Mouse (Mus musculus) neural tube, embryonic 14.5 days (tissue): ENCODE measurements around the gene Laptm5. TPM values are rescaled to one million over a fixed set of nuclear protein-coding genes. Genes with fewer than 3 reads are reported as not detected.

Experiments used
- ATAC-seq: fragments of 200-750 bp; cut with Nextera tagmentation; 2 replicates; pipeline ENCODE4 v1.8.0; 2017; ENCODE audit warnings: low read depth, mild to moderate bottlenecking, moderate TSS enrichment, moderate library complexity
- H3K27ac ChIP-seq: fragments of 300-500 bp; sonication (generic); 2 replicates; pipeline ENCODE4 v1.5.1; 2014; ENCODE audit warnings: low read depth, mild to moderate bottlenecking, control low read depth, low read length, moderate library complexity, mixed read lengths
- H3K27me3 ChIP-seq: fragments of 300-500 bp; sonication (generic); 2 replicates; pipeline ENCODE4 v1.6.1; 2014; ENCODE audit warnings: low read length; ENCODE audit not compliant: control insufficient read depth, insufficient read depth
- H3K36me3 ChIP-seq: fragments of 300-500 bp; sonication (generic); 2 replicates; pipeline ENCODE4 v1.6.1; 2014; ENCODE audit warnings: low read length, mixed read lengths; ENCODE audit not compliant: control insufficient read depth, insufficient read depth
- H3K4me1 ChIP-seq: fragments of 300-500 bp; sonication (generic); 2 replicates; pipeline ENCODE4 v1.6.1; 2014; ENCODE audit warnings: low read length; ENCODE audit not compliant: control insufficient read depth, insufficient read depth
- H3K4me2 ChIP-seq: fragments of 300-500 bp; sonication (generic); 2 replicates; pipeline ENCODE4 v1.6.1; 2014; ENCODE audit warnings: mild to moderate bottlenecking, low read depth, low read length, control low read depth
- H3K4me3 ChIP-seq: fragments of 300-500 bp; sonication (generic); 2 replicates; pipeline ENCODE4 v1.5.1; 2014; ENCODE audit warnings: low read depth, low read length, control low read depth, mixed read lengths
- H3K9ac ChIP-seq: fragments of 300-500 bp; sonication (generic); replicated peaks from 2 replicates; pipeline ENCODE4 v1.6.1; 2014; ENCODE audit warnings: low read depth, mild to moderate bottlenecking, control low read depth, low read length, mixed read lengths
- H3K9me3 ChIP-seq: fragments of 300-500 bp; sonication (generic); 2 replicates; pipeline ENCODE4 v1.6.1; 2016; ENCODE audit warnings: low read length; ENCODE audit not compliant: control insufficient read depth
- WGBS: fragments of 180-500 bp; shearing (Covaris S2); extraction: QIAGEN DNeasy Blood & Tissue Kit; methylation state at CpG from one replicate; pipeline ENCODE4 v1.1.7; 2014; 5-methylcytosine and 5-hydroxymethylcytosine counted together
- polyA plus RNA-seq: library from polyadenylated mRNA; unstranded; fragments of >200 nt; fragmentation: Nextera tagmentation; extraction: Ambion mirVana; gene quantifications from 2 replicates; pipeline ENCODE4 v1.2.1, GENCODE M21; 2014

Laptm5 gene
- polyA plus RNA-seq, 1 experiment from 2014 or later = 21.2 TPM

DNA sequence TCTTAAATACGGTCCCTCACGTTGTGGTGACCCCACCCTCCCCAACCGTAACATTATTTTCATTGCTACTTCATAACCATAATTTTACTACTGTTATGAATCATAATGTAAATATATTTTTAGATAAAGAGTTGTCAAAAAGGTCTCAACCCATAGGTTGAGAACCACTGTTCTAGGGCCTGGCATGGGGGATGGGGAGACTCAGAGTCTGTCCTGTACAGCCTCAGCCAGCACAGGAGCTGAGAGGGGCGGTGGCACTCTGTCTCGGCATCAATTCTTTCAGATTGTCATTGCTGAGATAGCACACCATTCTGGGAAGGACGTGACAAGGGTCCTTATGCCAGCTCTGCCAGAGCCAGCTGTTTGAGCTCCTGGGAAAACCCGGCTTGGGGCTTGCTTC is 1.6 kb downstream of the Laptm5 start:
- H3K4me3 ChIP-seq = no peak overlapping the region
- no peak overlapping the region for H3K9ac ChIP-seq
- no peak overlapping the region for H3K27ac ChIP-seq
- H3K36me3 ChIP-seq = no peaks in the 10 kb centered on the region
- no peak overlapping the region for H3K4me2 ChIP-seq
- H3K4me1 ChIP-seq = no peaks in the 10 kb centered on the region
- 78% methylated on average over 7 of the region's 7 CpGs for WGBS
- no peaks in the 10 kb centered on the region for H3K27me3 ChIP-seq
- ATAC-seq = no peak
- H3K9me3 ChIP-seq = no peaks in the 10 kb centered on the region

GRCm38 (mm10) chr4:130915006-130915667 is 2.2 kb downstream of the Laptm5 start:
- ATAC-seq = no peak
- Histone ChIP-seq H3K27me3 (no peaks in the 10 kb centered on the region), H3K27ac (no peak overlapping the region), H3K9ac (no peak overlapping the region), H3K4me2 (no peak overlapping the region), H3K36me3 (no peaks in the 10 kb centered on the region), H3K4me3 (no peak overlapping the region), H3K4me1 (0 out of 2 replicates have a peak, but pooled peaks cover 3% of the 10 kb centered on the region), H3K9me3 (no peaks in the 10 kb centered on the region)
- WGBS = 80% methylated on average over 12 of the region's 12 CpGs

- 47% methylated on average over 7 of the region's 7 CpGs for WGBS
- no peaks in the 10 kb centered on the region for H3K36me3 ChIP-seq
- H3K9ac ChIP-seq = no peak overlapping the region
- H3K27ac ChIP-seq = no peak overlapping the region
- no peaks in the 10 kb centered on the region for H3K9me3 ChIP-seq
- no peak overlapping the region for H3K4me3 ChIP-seq
- ATAC-seq = no peak
- H3K4me2 ChIP-seq = no peak overlapping the region
- 0 out of 2 replicates have a peak, but pooled peaks cover 4% of the 10 kb centered on the region for H3K4me1 ChIP-seq
- H3K27me3 ChIP-seq = no peaks in the 10 kb centered on the region
Measured at GRCm38 (mm10) chr4:130915668-130916035, 2.7 kb downstream of the Laptm5 start.

GRCm38 (mm10) chr4:130916639-130917038 is 3.7 kb downstream of the Laptm5 start:
- 79% methylated on average over 7 of the region's 7 CpGs for WGBS
- Histone ChIP-seq H3K27ac (no peak overlapping the region), H3K4me3 (no peak overlapping the region), H3K36me3 (no peaks in the 10 kb centered on the region), H3K9ac (no peak overlapping the region), H3K27me3 (no peaks in the 10 kb centered on the region), H3K4me2 (no peak overlapping the region), H3K4me1 (0 out of 2 replicates have a peak, but pooled peaks cover 4% of the 10 kb centered on the region), H3K9me3 (no peaks in the 10 kb centered on the region)
- ATAC-seq = no peak

DNA sequence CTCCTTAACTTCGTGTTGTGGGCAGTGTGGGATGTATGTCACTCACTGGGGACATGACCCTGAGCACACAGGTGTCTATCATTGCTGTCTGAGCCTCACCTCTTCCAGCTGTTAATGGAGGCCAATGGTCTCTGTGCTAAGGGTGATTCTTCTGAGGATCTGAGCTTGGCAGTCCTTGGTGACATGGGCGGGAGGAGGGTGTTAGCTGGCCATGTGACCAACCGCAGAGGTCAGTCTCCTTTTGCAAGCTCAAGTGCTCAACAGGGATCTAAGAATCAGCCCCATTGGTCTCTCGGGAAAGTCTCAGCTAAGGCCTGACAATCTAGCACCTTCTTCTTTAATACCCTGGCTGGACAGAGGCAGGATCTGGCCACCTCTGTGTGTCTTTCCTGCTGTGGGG is 4.6 kb downstream of the Laptm5 start:
- H3K36me3 ChIP-seq = no peaks in the 10 kb centered on the region
- H3K9ac ChIP-seq = no peak overlapping the region
- no peak overlapping the region for H3K27ac ChIP-seq
- no peak overlapping the region for H3K4me3 ChIP-seq
- no peak overlapping the region for H3K4me2 ChIP-seq
- H3K9me3 ChIP-seq = no peaks in the 10 kb centered on the region
- WGBS = 75% methylated on average over 4 of the region's 4 CpGs
- H3K4me1 ChIP-seq = 0 out of 2 replicates have a peak, but pooled peaks cover 4% of the 10 kb centered on the region
- no peak for ATAC-seq
- no peaks in the 10 kb centered on the region for H3K27me3 ChIP-seq

DNA sequence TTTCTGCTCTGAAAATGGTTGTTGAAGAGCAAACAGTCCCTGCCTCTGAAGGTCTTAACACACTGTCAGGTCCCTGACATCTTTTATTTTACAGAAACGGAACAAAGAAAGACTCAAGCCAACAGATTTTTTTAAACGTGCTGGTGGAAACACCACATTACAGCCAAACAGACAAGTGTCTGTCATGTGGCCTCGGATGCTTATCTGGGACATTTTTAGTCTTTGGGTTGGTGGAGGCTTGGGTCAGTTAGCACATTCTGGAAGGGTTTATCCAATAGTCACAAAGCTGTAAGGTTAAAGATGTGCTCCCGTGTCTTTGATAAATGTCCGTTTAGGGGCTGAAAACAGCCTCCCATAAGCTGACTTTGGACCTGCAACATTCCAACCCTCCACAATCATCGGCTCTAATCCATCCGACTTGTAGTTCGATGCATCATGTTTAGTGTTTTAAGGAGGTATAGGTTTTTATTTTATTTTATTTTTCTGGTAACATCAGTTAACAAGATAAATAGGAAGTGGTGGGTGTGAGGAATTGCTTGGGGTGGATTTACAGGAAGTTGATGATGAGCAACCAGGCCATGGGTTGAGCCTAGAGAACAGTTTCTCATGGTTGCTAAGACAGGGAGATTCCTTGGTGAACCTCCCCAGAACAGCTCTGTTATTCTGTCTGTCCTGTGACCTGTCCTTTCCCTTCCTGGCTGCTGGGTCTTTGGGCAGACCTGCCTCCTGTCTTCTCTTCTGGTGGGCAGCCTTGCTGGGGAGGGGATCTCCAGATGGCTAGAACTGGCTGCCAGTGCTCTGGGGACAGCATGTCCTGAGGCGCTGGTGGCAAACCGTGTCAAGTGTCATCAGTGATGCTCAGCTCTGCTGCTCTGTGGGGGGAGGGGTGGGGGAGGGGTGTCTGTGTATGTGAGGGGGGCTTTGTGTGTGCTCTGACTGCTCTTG is 6.2 kb downstream of the Laptm5 start:
- Histone ChIP-seq H3K36me3 (no peaks in the 10 kb centered on the region), H3K27ac (no peak overlapping the region), H3K27me3 (no peaks in the 10 kb centered on the region), H3K9ac (no peak overlapping the region), H3K4me1 (0 out of 2 replicates have a peak, but pooled peaks cover 4% of the 10 kb centered on the region), H3K4me2 (no peak overlapping the region), H3K4me3 (no peak overlapping the region), H3K9me3 (no peaks in the 10 kb centered on the region)
- ATAC-seq = no peak
- 73% methylated on average over 10 of the region's 10 CpGs for WGBS

DNA sequence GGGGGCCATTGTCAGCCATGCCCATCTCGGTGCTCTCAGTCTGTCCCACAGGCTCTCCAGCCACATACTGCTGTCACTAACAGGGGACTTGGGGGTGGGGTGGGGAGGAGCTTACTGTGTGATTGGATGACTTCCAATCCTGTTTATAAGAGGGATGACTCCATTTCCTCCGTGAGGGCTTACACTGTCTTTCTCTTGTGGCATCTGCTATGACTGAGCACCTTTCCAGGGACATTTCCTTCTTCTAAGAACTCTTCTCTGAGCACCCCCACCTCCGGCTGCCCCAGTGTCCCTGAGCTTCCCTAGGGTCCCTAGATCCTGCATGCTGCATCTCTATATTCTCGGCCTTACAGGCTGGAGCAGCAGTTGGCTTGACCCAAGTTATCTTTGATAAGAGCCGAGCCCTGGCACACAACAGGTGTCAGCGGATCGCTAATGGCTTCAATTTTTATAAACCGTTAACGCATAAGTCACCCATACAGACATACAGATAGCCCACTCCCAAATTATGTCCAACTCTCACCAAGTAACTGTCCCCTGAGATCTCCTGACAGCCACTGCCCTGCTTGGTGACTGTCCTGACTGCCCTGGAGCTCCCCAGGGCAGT is 6.9 kb downstream of the Laptm5 start:
- H3K4me3 ChIP-seq = no peak overlapping the region
- no peaks in the 10 kb centered on the region for H3K36me3 ChIP-seq
- no peak overlapping the region for H3K27ac ChIP-seq
- 0 out of 2 replicates have a peak, but pooled peaks cover 4% of the 10 kb centered on the region for H3K4me1 ChIP-seq
- WGBS = 66% methylated on average over 9 of the region's 9 CpGs
- no peaks in the 10 kb centered on the region for H3K9me3 ChIP-seq
- no peak overlapping the region for H3K4me2 ChIP-seq
- ATAC-seq = no peak
- no peaks in the 10 kb centered on the region for H3K27me3 ChIP-seq
- H3K9ac ChIP-seq = no peak overlapping the region

DNA sequence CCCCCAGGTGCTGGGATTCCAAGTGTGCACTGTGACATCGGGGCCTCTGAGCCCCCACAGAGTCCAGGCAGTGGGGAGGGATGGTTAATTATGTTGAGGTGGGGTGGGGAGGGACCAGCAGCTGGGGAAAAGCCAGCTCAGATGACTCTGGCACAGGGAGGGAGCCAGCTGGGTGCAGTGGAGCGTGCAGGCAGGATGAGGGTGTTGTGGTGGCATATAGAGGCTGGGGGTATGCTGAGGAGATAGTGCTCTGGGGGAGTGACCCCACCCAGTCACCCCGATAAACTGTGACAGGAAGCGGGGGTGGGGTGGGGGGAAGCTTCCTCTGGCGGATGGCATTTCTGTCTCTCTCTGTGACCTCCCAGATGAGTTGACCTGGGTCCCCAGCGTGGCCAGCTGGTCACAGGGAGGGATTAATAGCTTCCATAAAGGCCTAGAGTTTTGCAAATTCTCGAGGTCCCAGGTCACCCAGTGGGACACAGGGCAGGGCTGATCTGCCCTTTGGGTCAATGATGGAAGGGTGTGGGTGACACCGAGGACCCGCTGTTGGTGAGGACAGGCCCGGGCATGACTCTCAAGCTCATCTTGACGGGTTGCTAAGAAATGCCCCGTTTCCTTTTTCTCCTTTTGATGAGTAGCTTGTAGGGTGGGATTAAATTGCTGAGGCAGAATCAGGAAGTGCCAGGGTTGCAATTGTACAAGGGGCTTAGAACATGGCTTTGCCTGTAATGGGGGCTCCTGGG is 8.2 kb downstream of the Laptm5 start:
- Histone ChIP-seq H3K9me3 (no peaks in the 10 kb centered on the region), H3K4me1 (0 out of 2 replicates have a peak, but pooled peaks cover 4% of the 10 kb centered on the region), H3K36me3 (no peaks in the 10 kb centered on the region), H3K4me2 (no peak overlapping the region), H3K4me3 (no peak overlapping the region), H3K27me3 (no peaks in the 10 kb centered on the region), H3K9ac (no peak overlapping the region), H3K27ac (no peak overlapping the region)
- ATAC-seq = no peak; the same call in 1 of the 2 replicates
- WGBS = 30% methylated on average over 12 of the region's 12 CpGs
